Comparison of ENCODE assay signal across 20 mouse cellular contexts in the genomic region with DNA sequence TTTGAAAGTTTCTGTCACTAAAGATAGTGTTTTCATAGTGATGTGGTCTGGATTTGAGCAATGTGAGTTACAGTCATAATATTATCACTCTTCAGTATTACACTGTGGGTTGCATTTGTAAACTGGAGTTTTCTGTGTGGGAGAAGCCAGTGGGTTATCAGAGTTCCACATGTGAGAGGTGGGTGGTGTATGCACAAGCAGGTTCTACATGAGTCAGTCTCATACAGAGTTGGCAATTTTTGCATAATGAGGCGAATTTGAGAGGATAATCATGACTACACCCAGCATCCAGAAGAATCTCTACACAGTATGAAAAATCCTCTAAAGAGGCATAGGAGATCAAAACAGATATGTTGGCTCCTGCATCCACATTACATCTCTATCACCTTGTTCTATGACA.
DNase-seq lines count a peak whose midpoint lies in the region; ATAC-seq and TF ChIP-seq lines count a peak whose summit lies in the region.
"Had no signal": no experiment of that assay in that cellular context is flagged by ENCODE, and none has a peak within 500 bp of the region (broad histone marks: within the 10 kb centered on the region; RNA-seq: fewer than 3 reads in every experiment).

No protein-coding gene starts in this region.

- TF ChIP-seq CTCF in layer of hippocampus, adult 2 months (conservative IDR thresholded peaks at IDR 0.05): no peak

- DNase-seq in frontal cortex, postnatal 25 days (ENCODE audit: low spot score in 2 of 2): no peak
- DNase-seq in layer of hippocampus, adult 2 months (ENCODE audit: low spot score in 2 of 2): peak; percentile 13 to 15
- no peak for DNase-seq in layer of hippocampus, postnatal 10 days (ENCODE audit: low spot score in 2 of 2)
- peak; percentile 55 for DNase-seq in brain, adult 2 months (ENCODE audit: low read depth, low spot score)
- DNase-seq: adrenal gland, adult 8-10 months; adrenal gland, postnatal 25 days; cerebellum, adult 18-20 months; cerebellum, adult 9-10 months; cerebellum, postnatal 14 days; gastrocnemius, adult 2 months; gastrocnemius, postnatal 14 days; heart, adult 11 months had no signal

- peak; percentile 57; the same call in 1 of the 2 replicates for ATAC-seq in frontal cortex, adult (ENCODE audit: low TSS enrichment)
- ATAC-seq in megakaryocyte progenitor cell, adult 5-6 weeks (replicated peaks; ENCODE audit: poor library complexity): no peak
- ATAC-seq: activated CD4-positive, CD25-positive, alpha-beta regulatory T cell, adult 4 months; forebrain, embryonic 13.5 days; forebrain, embryonic 16.5 days had no signal

- H3K4me3 ChIP-seq in layer of hippocampus, adult 2 months: no peak overlapping the region
- H3K4me3 ChIP-seq: forebrain, embryonic 10.5 days; forebrain, embryonic 13.5 days; gastrocnemius, adult 2 months; hindbrain, embryonic 12.5 days; hindbrain, embryonic 15.5 days had no signal

- no peak overlapping the region for H3K27ac ChIP-seq in layer of hippocampus, adult 2 months
- H3K27ac ChIP-seq: forebrain, embryonic 10.5 days; forebrain, embryonic 13.5 days; gastrocnemius, adult 2 months; hindbrain, embryonic 12.5 days; hindbrain, embryonic 15.5 days had no signal

Comparison
In these comparisons a context has a peak if more than half of its experiments do, and no peak if none do; other contexts are left out.
1. DNase-seq: peak in layer of hippocampus, adult 2 months (2 of 2) and brain, adult 2 months (single experiment); none in frontal cortex, postnatal 25 days (0 of 2) and layer of hippocampus, postnatal 10 days (0 of 2).